Mouse (Mus musculus) liver, embryonic 14.5 days (tissue): ENCODE measurements around the gene Sorcs2.

ENCODE experiments used
- CTCF ChIP-seq: IDR thresholded peaks from 2 replicates; pipeline ENCODE4 v1.5.1; 2016; ENCODE audit warnings: antibody characterized with exemption, low read depth, control low read depth
- EP300 ChIP-seq: IDR thresholded peaks from 2 replicates; pipeline ENCODE4 v1.6.1; 2016; ENCODE audit warnings: antibody characterized with exemption, low read depth

DNA sequence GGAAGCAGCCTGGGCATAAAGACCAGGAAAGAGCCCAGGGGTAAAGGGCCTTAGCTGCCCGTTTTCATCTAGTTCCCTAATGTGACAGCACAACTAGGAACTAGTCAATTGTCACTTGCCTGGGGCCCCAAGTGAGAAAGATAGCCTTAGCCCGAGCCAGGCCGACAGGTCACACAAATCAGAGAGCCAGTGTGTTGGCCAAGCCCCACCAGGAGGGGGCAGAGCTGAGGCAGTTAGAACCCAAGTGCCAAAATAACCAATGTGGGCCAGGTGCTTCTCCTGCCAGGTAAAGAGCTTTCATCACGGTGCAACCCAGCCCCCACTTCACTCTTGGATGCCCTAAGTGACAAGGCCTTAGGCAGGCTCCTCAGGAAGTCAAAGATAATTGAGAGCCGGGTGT is 106.7 kb downstream of the Sorcs2 start:
- peak; percentile 63 for TF ChIP-seq CTCF
- TF ChIP-seq EP300, result no peak
